Mouse (Mus musculus) adrenal gland (tissue): Measurements from ENCODE around the gene Onecut1.

Experiments used
- intact Hi-C: fragments of 180-260 bp; cut with DNase I; formaldehyde crosslinking; loops from one replicate; pipeline ENCODE4 v1.15.1; 2025
- long read RNA-seq, 2 experiments: library from polyadenylated mRNA; unstranded; transcript quantifications; one replicate each; pipeline ENCODE4 v2.0.0; 2020; ENCODE audit warnings: borderline replicate concordance in 1 of 2; ENCODE audit not compliant: insufficient replicate concordance in 1 of 2

Onecut1 gene
- long read RNA-seq, experiment 1 = 0 reads
- long read RNA-seq, experiment 2 = 0 reads

- intact Hi-C loops = no loop called here
Measured at GRCm38 (mm10) chr9:74861561-74861980, at the start of gene Onecut1. Gene Onecut1 (plus strand): TSS chr9:74861921.

GRCm38 (mm10) chr9:74819736-74820511, 41.8 kb upstream of the Onecut1 start:
- intact Hi-C loops = no loop called here

GRCm38 (mm10) chr9:74825102-74825501, 36.6 kb upstream of the Onecut1 start:
- intact Hi-C loops = no loop called here

- intact Hi-C loops = no loop called here
Measured at GRCm38 (mm10) chr9:74829206-74829605, 32.5 kb upstream of the Onecut1 start.

GRCm38 (mm10) chr9:74842890-74843289, 18.8 kb upstream of the Onecut1 start:
- intact Hi-C loops = no loop called here

GRCm38 (mm10) chr9:74846867-74847830, 14.6 kb upstream of the Onecut1 start:
- intact Hi-C loops = no loop called here

GRCm38 (mm10) chr9:74848411-74849194, 13.1 kb upstream of the Onecut1 start:
- intact Hi-C loops = no loop called here

- intact Hi-C loops = no loop called here
Measured at GRCm38 (mm10) chr9:74849195-74849978, 12.3 kb upstream of the Onecut1 start.

GRCm38 (mm10) chr9:74849979-74850780, 11.5 kb upstream of the Onecut1 start:
- intact Hi-C loops = no loop called here

GRCm38 (mm10) chr9:74850781-74851145, 11.0 kb upstream of the Onecut1 start:
- intact Hi-C loops = no loop called here

- intact Hi-C loops = no loop called here
Measured at GRCm38 (mm10) chr9:74851601-74852000, 10.1 kb upstream of the Onecut1 start.

- intact Hi-C loops = no loop called here
Measured at GRCm38 (mm10) chr9:74852361-74852760, 9.4 kb upstream of the Onecut1 start.

GRCm38 (mm10) chr9:74853191-74854072, 8.3 kb upstream of the Onecut1 start:
- intact Hi-C loops = no loop called here

GRCm38 (mm10) chr9:74854073-74854591, 7.6 kb upstream of the Onecut1 start:
- intact Hi-C loops = no loop called here

GRCm38 (mm10) chr9:74855446-74855845, 6.3 kb upstream of the Onecut1 start:
- intact Hi-C loops = no loop called here

GRCm38 (mm10) chr9:74856578-74857507, 4.9 kb upstream of the Onecut1 start:
- intact Hi-C loops = no loop called here

GRCm38 (mm10) chr9:74857508-74857840, 4.2 kb upstream of the Onecut1 start:
- intact Hi-C loops = no loop called here
